Mouse (Mus musculus): ENCODE measurements around the gene Rnf144a. TPM values are rescaled to one million over a fixed set of nuclear protein-coding genes. Genes with fewer than 3 reads are reported as not detected.
A peak's percentile ranks its signal among the peaks of the same experiment; 100 is the strongest.

Gene Rnf144a
- 11.8 and 16.6 TPM in 2 replicates for polyA plus RNA-seq (2015; fragmentation: Nextera tagmentation; extraction: Ambion mirVana)

GRCm38 (mm10) chr12:26415104-26415771 lies at the start of gene Rnf144a:
Gene Rnf144a, minus strand, starts transcription at chr12:26415254.
- Histone ChIP-seq H3K4me2 (peak within 1 kb of the TSS; percentile 92), H3K27ac (peak within 1 kb of the TSS; percentile 39), H3K36me3 (no peaks in the 10 kb centered on the region), H3K4me3 (peak within 1 kb of the TSS; percentile 91), H3K9me3 (replicated peaks) (no peaks in the 10 kb centered on the region), H3K27me3 (no peaks in the 10 kb centered on the region), H3K4me1 (replicated peaks) (peaks cover 23% of the 10 kb centered on the region), H3K9ac (peak within 1 kb of the TSS; percentile 84)
- WGBS, result under 1% methylated on average over 45 of the region's 45 CpGs
- ATAC-seq (replicated peaks; ENCODE audit: insufficient number of reproducible peaks, insufficient read depth, low FRiP score, low read depth), result peak; percentile 84

- Histone ChIP-seq H3K4me3 (no peak overlapping the region), H3K9me3 (replicated peaks) (no peaks in the 10 kb centered on the region), H3K36me3 (no peaks in the 10 kb centered on the region), H3K27ac (no peak overlapping the region), H3K4me2 (no peak overlapping the region), H3K27me3 (no peaks in the 10 kb centered on the region), H3K9ac (no peak overlapping the region), H3K4me1 (replicated peaks) (peaks cover 16% of the 10 kb centered on the region)
- 21% methylated on average over 2 of the region's 2 CpGs for WGBS
- 0 out of 2 replicates have a peak, but pooled peaks have one; percentile 22 for ATAC-seq (replicated peaks; ENCODE audit: insufficient number of reproducible peaks, insufficient read depth, low FRiP score, low read depth)
Measured at GRCm38 (mm10) chr12:26460091-26460490, 45.0 kb upstream of the Rnf144a start.

- H3K9me3 ChIP-seq (replicated peaks), result no peaks in the 10 kb centered on the region
- no peaks in the 10 kb centered on the region for H3K27me3 ChIP-seq
- H3K4me2 ChIP-seq, result peak within 1 kb of the TSS; percentile 50
- H3K9ac ChIP-seq, result no peak within 1 kb of the TSS
- no peaks in the 10 kb centered on the region for H3K36me3 ChIP-seq
- peak within 1 kb of the TSS; percentile 23 for H3K4me3 ChIP-seq
- WGBS, result 35% methylated on average over 13 of the region's 13 CpGs
- no peak within 1 kb of the TSS for H3K27ac ChIP-seq
- ATAC-seq (replicated peaks; ENCODE audit: insufficient number of reproducible peaks, insufficient read depth, low FRiP score, low read depth), result peak; percentile 57; the same call in 1 of the 2 replicates
- peaks cover 18% of the 10 kb centered on the region for H3K4me1 ChIP-seq (replicated peaks)
Measured at GRCm38 (mm10) chr12:26456028-26456698, 41.1 kb upstream of the Rnf144a start, which contains the start of gene Rsad2. Gene Rsad2, minus strand, starts transcription at chr12:26456452.

GRCm38 (mm10) chr12:26454682-26455081 lies 39.6 kb upstream of the Rnf144a start:
- ATAC-seq (replicated peaks; ENCODE audit: insufficient number of reproducible peaks, insufficient read depth, low FRiP score, low read depth), result no peak
- Histone ChIP-seq H3K27ac (no peak overlapping the region), H3K4me2 (no peak overlapping the region)

GRCm38 (mm10) chr12:26452951-26453350 lies 37.9 kb upstream of the Rnf144a start:
- Histone ChIP-seq H3K4me3 (no peak overlapping the region), H3K9ac (no peak overlapping the region), H3K4me1 (replicated peaks) (peaks cover 12% of the 10 kb centered on the region), H3K27ac (no peak overlapping the region), H3K4me2 (no peak overlapping the region), H3K36me3 (no peaks in the 10 kb centered on the region), H3K27me3 (no peaks in the 10 kb centered on the region), H3K9me3 (replicated peaks) (no peaks in the 10 kb centered on the region)
- 35% methylated on average over 4 of the region's 4 CpGs for WGBS
- no peak for ATAC-seq (replicated peaks; ENCODE audit: insufficient number of reproducible peaks, insufficient read depth, low FRiP score, low read depth)

More at GRCm38 (mm10) chr12:26454682-26455081, 39.6 kb upstream of the Rnf144a start:
- WGBS, result 36% methylated on average over 5 of the region's 5 CpGs
- H3K9me3 ChIP-seq (replicated peaks), result no peaks in the 10 kb centered on the region
- H3K9ac ChIP-seq, result no peak overlapping the region
- H3K36me3 ChIP-seq, result no peaks in the 10 kb centered on the region
- no peak overlapping the region for H3K4me3 ChIP-seq
- H3K4me1 ChIP-seq (replicated peaks), result peaks cover 13% of the 10 kb centered on the region
- H3K27me3 ChIP-seq, result no peaks in the 10 kb centered on the region

GRCm38 (mm10) chr12:26451150-26451549 lies 36.1 kb upstream of the Rnf144a start:
- no peaks in the 10 kb centered on the region for H3K27me3 ChIP-seq
- H3K9me3 ChIP-seq (replicated peaks), result no peaks in the 10 kb centered on the region
- no peak overlapping the region for H3K4me2 ChIP-seq
- H3K9ac ChIP-seq, result no peak overlapping the region
- ATAC-seq (replicated peaks; ENCODE audit: insufficient number of reproducible peaks, insufficient read depth, low FRiP score, low read depth), result no peak
- WGBS, result 26% methylated on average over 1 of the region's 1 CpGs
- H3K27ac ChIP-seq, result no peak overlapping the region
- H3K36me3 ChIP-seq, result no peaks in the 10 kb centered on the region
- H3K4me1 ChIP-seq (replicated peaks), result peaks cover 7% of the 10 kb centered on the region
- H3K4me3 ChIP-seq, result no peak overlapping the region

- Histone ChIP-seq H3K9ac (no peak overlapping the region), H3K36me3 (no peaks in the 10 kb centered on the region), H3K27ac (no peak overlapping the region), H3K27me3 (no peaks in the 10 kb centered on the region), H3K9me3 (replicated peaks) (no peaks in the 10 kb centered on the region), H3K4me1 (replicated peaks) (peaks cover 3% of the 10 kb centered on the region; the same call in 1 of the 2 replicates), H3K4me2 (no peak overlapping the region), H3K4me3 (no peak overlapping the region)
- no peak for ATAC-seq (replicated peaks; ENCODE audit: insufficient number of reproducible peaks, insufficient read depth, low FRiP score, low read depth)
- 97% methylated on average over 2 of the region's 2 CpGs for whole genome bisulfite sequencing
Measured at GRCm38 (mm10) chr12:26449483-26449882, 34.4 kb upstream of the Rnf144a start.

- no peak overlapping the region for H3K9ac ChIP-seq
- WGBS, result 75% methylated on average over 4 of the region's 4 CpGs
- H3K4me1 ChIP-seq (replicated peaks), result peaks cover 3% of the 10 kb centered on the region; the same call in 1 of the 2 replicates
- H3K4me3 ChIP-seq, result no peak overlapping the region
- H3K27me3 ChIP-seq, result no peaks in the 10 kb centered on the region
- no peak overlapping the region for H3K27ac ChIP-seq
- ATAC-seq (replicated peaks; ENCODE audit: insufficient number of reproducible peaks, insufficient read depth, low FRiP score, low read depth), result no peak
- H3K9me3 ChIP-seq (replicated peaks), result no peaks in the 10 kb centered on the region
- H3K36me3 ChIP-seq, result no peaks in the 10 kb centered on the region
- no peak overlapping the region for H3K4me2 ChIP-seq
Measured at GRCm38 (mm10) chr12:26446377-26447045, 31.5 kb upstream of the Rnf144a start.

GRCm38 (mm10) chr12:26444511-26444910 lies 29.5 kb upstream of the Rnf144a start:
- 70% methylated on average over 2 of the region's 2 CpGs for WGBS
- no peak overlapping the region for H3K4me3 ChIP-seq
- no peaks in the 10 kb centered on the region for H3K9me3 ChIP-seq (replicated peaks)
- no peak for ATAC-seq (replicated peaks; ENCODE audit: insufficient number of reproducible peaks, insufficient read depth, low FRiP score, low read depth)
- no peak overlapping the region for H3K27ac ChIP-seq
- H3K27me3 ChIP-seq, result no peaks in the 10 kb centered on the region
- no peaks in the 10 kb centered on the region for H3K4me1 ChIP-seq (replicated peaks)
- H3K4me2 ChIP-seq, result no peak overlapping the region
- no peak overlapping the region for H3K9ac ChIP-seq
- no peaks in the 10 kb centered on the region for H3K36me3 ChIP-seq

- Histone ChIP-seq H3K9ac (no peak overlapping the region), H3K27ac (no peak overlapping the region), H3K4me1 (replicated peaks) (no peaks in the 10 kb centered on the region), H3K36me3 (no peaks in the 10 kb centered on the region), H3K4me3 (no peak overlapping the region), H3K4me2 (no peak overlapping the region), H3K27me3 (no peaks in the 10 kb centered on the region), H3K9me3 (replicated peaks) (no peaks in the 10 kb centered on the region)
- ATAC-seq (replicated peaks; ENCODE audit: insufficient number of reproducible peaks, insufficient read depth, low FRiP score, low read depth), result no peak
- WGBS, result 0% methylated on average over 2 of the region's 2 CpGs
Measured at GRCm38 (mm10) chr12:26444054-26444453, 29.0 kb upstream of the Rnf144a start.

GRCm38 (mm10) chr12:26439366-26439765 lies 24.3 kb upstream of the Rnf144a start:
- H3K9ac ChIP-seq, result no peak overlapping the region
- no peak overlapping the region for H3K4me2 ChIP-seq
- H3K36me3 ChIP-seq, result no peaks in the 10 kb centered on the region
- H3K27ac ChIP-seq, result no peak overlapping the region
- no peaks in the 10 kb centered on the region for H3K27me3 ChIP-seq
- no peak for ATAC-seq (replicated peaks; ENCODE audit: insufficient number of reproducible peaks, insufficient read depth, low FRiP score, low read depth)
- no peaks in the 10 kb centered on the region; the same call in 1 of the 2 replicates for H3K4me1 ChIP-seq (replicated peaks)
- WGBS, result 57% methylated on average over 3 of the region's 3 CpGs
- no peaks in the 10 kb centered on the region for H3K9me3 ChIP-seq (replicated peaks)
- H3K4me3 ChIP-seq, result no peak overlapping the region

Measured in heart, embryonic 15.5 days (tissue).